Mouse (Mus musculus): ENCODE results near the gene Dpp3. TPM values are rescaled to one million over a fixed set of nuclear protein-coding genes. Genes with fewer than 3 reads are reported as not detected.

Dpp3 gene
- total and polyA plus RNA-seq, 2 experiments, result 52.1 to 121 TPM

- Histone ChIP-seq H3K27me3 (ENCODE audit: control insufficient read depth, insufficient read depth, low read length) (no peaks in the 10 kb centered on the region), H3K4me1 (ENCODE audit: control insufficient read depth, insufficient read depth, low read length) (peaks cover 6% of the 10 kb centered on the region; the same call in 1 of the 2 replicates), H3K27ac (replicated peaks; ENCODE audit: insufficient read depth, low read depth, low read length) (no peak within 1 kb of the TSS), H3K4me3 (ENCODE audit: insufficient read depth, low read depth, low read length) (peak within 1 kb of the TSS; percentile 65), H3K79me2 (ENCODE audit: control insufficient read depth, insufficient read depth, low read length) (no peaks in the 10 kb centered on the region), H3K9ac (ENCODE audit: low read depth, low read length) (peak within 1 kb of the TSS; percentile 72), H3K36me3 (ENCODE audit: control insufficient read depth, insufficient read depth, low read length) (no peaks in the 10 kb centered on the region)
- TF ChIP-seq POLR2A (IDR thresholded peaks at IDR 0.05; ENCODE audit: extremely low read depth, insufficient read depth, low read length) (no peak), CTCF (IDR thresholded peaks at IDR 0.05; ENCODE audit: low read depth, low read length) (no peak)
- 4% methylated on average over 50 of the region's 55 CpGs for WGBS
- DNase-seq (ENCODE audit: extremely low read depth, low read depth, low spot score), result peak; percentile 62
Observed at GRCm38 (mm10) chr19:4942551-4943252, 14.6 kb upstream of the Dpp3 start, which contains the start of gene Peli3. Gene Peli3 (minus strand): TSS chr19:4943127.

- Histone ChIP-seq H3K9ac (ENCODE audit: low read depth, low read length) (no peak overlapping the region), H3K4me1 (ENCODE audit: control insufficient read depth, insufficient read depth, low read length) (peaks cover 3% of the 10 kb centered on the region; the same call in 1 of the 2 replicates), H3K27me3 (ENCODE audit: control insufficient read depth, insufficient read depth, low read length) (no peaks in the 10 kb centered on the region), H3K36me3 (ENCODE audit: control insufficient read depth, insufficient read depth, low read length) (no peaks in the 10 kb centered on the region), H3K4me3 (ENCODE audit: insufficient read depth, low read depth, low read length) (no peak overlapping the region), H3K79me2 (ENCODE audit: control insufficient read depth, insufficient read depth, low read length) (no peaks in the 10 kb centered on the region), H3K27ac (replicated peaks; ENCODE audit: insufficient read depth, low read depth, low read length) (no peak overlapping the region)
- DNase-seq (ENCODE audit: extremely low read depth, low read depth, low spot score), result no peak
- 90% methylated on average over 17 of the region's 17 CpGs for WGBS
- TF ChIP-seq POLR2A (IDR thresholded peaks at IDR 0.05; ENCODE audit: extremely low read depth, insufficient read depth, low read length) (no peak), CTCF (IDR thresholded peaks at IDR 0.05; ENCODE audit: low read depth, low read length) (no peak)
Observed at GRCm38 (mm10) chr19:4937444-4938310, 9.6 kb upstream of the Dpp3 start.

- Histone ChIP-seq H3K79me2 (ENCODE audit: control insufficient read depth, insufficient read depth, low read length) (no peaks in the 10 kb centered on the region), H3K9ac (ENCODE audit: low read depth, low read length) (no peak overlapping the region), H3K27me3 (ENCODE audit: control insufficient read depth, insufficient read depth, low read length) (no peaks in the 10 kb centered on the region), H3K4me1 (ENCODE audit: control insufficient read depth, insufficient read depth, low read length) (no peaks in the 10 kb centered on the region), H3K36me3 (ENCODE audit: control insufficient read depth, insufficient read depth, low read length) (no peaks in the 10 kb centered on the region), H3K4me3 (ENCODE audit: insufficient read depth, low read depth, low read length) (no peak overlapping the region), H3K27ac (replicated peaks; ENCODE audit: insufficient read depth, low read depth, low read length) (no peak overlapping the region)
- TF ChIP-seq CTCF (IDR thresholded peaks at IDR 0.05; ENCODE audit: low read depth, low read length), result no peak
- no peak for TF ChIP-seq POLR2A (IDR thresholded peaks at IDR 0.05; ENCODE audit: extremely low read depth, insufficient read depth, low read length)
- no peak for DNase-seq (ENCODE audit: extremely low read depth, low read depth, low spot score)
- 93% methylated on average over 2 of the region's 2 CpGs for WGBS
Observed at GRCm38 (mm10) chr19:4936896-4937295, 8.8 kb upstream of the Dpp3 start.

GRCm38 (mm10) chr19:4928781-4929180 lies 694 bp upstream of the Dpp3 start:
- peak; percentile 14 for DNase-seq (ENCODE audit: extremely low read depth, low read depth, low spot score)
- peaks cover 6% of the 10 kb centered on the region for H3K36me3 ChIP-seq (ENCODE audit: control insufficient read depth, insufficient read depth, low read length)
- H3K9ac ChIP-seq (ENCODE audit: low read depth, low read length), result no peak overlapping the region
- 0 out of 2 replicates have a peak, but pooled peaks cover 7% of the 10 kb centered on the region for H3K4me1 ChIP-seq (ENCODE audit: control insufficient read depth, insufficient read depth, low read length)
- no peak overlapping the region for H3K27ac ChIP-seq (replicated peaks; ENCODE audit: insufficient read depth, low read depth, low read length)
- WGBS, result 73% methylated on average over 5 of the region's 5 CpGs
- H3K79me2 ChIP-seq (ENCODE audit: control insufficient read depth, insufficient read depth, low read length), result peaks cover 9% of the 10 kb centered on the region; the same call in 1 of the 2 replicates
- no peaks in the 10 kb centered on the region for H3K27me3 ChIP-seq (ENCODE audit: control insufficient read depth, insufficient read depth, low read length)
- no peak overlapping the region for H3K4me3 ChIP-seq (ENCODE audit: insufficient read depth, low read depth, low read length)
- TF ChIP-seq CTCF (IDR thresholded peaks at IDR 0.05; ENCODE audit: low read depth, low read length) (no peak), POLR2A (IDR thresholded peaks at IDR 0.05; ENCODE audit: extremely low read depth, insufficient read depth, low read length) (no peak)

GRCm38 (mm10) chr19:4925121-4925860 lies 2.8 kb downstream of the Dpp3 start:
- peaks cover 23% of the 10 kb centered on the region for H3K36me3 ChIP-seq (ENCODE audit: control insufficient read depth, insufficient read depth, low read length)
- H3K79me2 ChIP-seq (ENCODE audit: control insufficient read depth, insufficient read depth, low read length), result peaks cover 9% of the 10 kb centered on the region; the same call in 1 of the 2 replicates
- no peak overlapping the region for H3K4me3 ChIP-seq (ENCODE audit: insufficient read depth, low read depth, low read length)
- 97% methylated on average over 11 of the region's 11 CpGs for WGBS
- no peak overlapping the region for H3K9ac ChIP-seq (ENCODE audit: low read depth, low read length)
- no peak overlapping the region for H3K27ac ChIP-seq (replicated peaks; ENCODE audit: insufficient read depth, low read depth, low read length)
- DNase-seq (ENCODE audit: extremely low read depth, low read depth, low spot score), result no peak
- 0 out of 2 replicates have a peak, but pooled peaks cover 7% of the 10 kb centered on the region for H3K4me1 ChIP-seq (ENCODE audit: control insufficient read depth, insufficient read depth, low read length)
- no peak for TF ChIP-seq CTCF (IDR thresholded peaks at IDR 0.05; ENCODE audit: low read depth, low read length)
- no peak for TF ChIP-seq POLR2A (IDR thresholded peaks at IDR 0.05; ENCODE audit: extremely low read depth, insufficient read depth, low read length)
- H3K27me3 ChIP-seq (ENCODE audit: control insufficient read depth, insufficient read depth, low read length), result no peaks in the 10 kb centered on the region
